Mouse (Mus musculus): ENCODE results near the gene Il27ra.
"Not testable (repeated sequence)": the region's sequence is repeated elsewhere in the genome, so short reads cannot be mapped to it uniquely, and the experiment has no call there.

The Il27ra gene

DNA sequence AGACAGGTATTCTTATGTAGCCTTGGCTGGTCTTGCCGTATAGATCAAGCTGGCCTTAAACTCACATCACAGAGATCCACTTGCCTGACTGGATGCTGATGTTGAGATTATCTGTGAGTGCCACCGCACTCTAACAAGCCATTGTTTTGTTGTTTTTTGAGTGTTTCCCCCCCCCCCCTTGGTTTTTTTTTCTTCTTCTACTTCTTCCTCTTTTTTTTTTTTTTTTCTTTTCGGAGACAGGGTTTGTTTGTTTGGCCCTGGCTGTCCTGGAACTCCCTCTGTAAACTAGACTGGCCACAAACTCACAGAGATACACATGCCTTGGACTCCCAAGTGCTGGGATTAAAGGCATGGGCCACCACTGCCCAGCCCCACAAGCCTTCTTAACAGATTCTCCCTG is 48.4 kb downstream of the Il27ra start:
- no peak for DNase-seq

DNA sequence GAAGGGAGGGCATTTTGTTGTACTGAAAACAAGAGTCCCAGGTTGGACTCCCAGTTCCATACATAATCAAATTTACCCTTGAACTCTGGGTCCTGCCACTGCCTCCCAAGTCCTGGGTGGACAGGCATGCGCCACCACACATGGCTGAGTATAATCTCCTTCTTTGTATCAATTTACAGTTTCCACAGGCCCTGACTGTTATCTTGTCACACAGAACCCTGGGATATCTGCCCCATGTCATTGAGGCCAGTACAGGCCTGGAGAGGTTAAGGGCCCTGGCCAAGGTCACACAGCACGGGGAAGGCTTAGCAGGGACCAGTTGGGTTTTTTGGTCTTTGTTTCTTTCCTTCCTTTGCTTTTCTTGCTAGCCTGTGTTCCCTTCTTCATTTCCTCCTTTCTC is 49.9 kb downstream of the Il27ra start:
- no peak for DNase-seq

DNA sequence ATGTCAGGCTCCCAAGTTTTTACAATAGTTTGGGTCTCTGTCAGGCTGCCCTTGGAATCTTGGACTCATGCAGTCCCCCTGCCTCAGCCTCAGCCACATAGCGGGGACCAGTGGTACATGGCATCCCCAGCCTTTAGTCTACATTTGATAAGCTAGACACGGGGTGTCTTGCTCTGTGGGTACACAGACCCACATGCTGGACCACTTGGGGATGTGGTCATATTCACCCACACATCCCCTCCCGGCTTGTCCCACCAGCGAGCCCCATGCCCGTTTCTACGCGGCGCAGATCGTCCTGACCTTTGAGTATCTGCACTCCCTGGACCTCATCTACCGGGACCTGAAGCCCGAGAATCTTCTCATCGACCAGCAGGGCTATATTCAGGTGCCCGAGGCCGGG is 52.2 kb downstream of the Il27ra start:
- no peak for DNase-seq

DNA sequence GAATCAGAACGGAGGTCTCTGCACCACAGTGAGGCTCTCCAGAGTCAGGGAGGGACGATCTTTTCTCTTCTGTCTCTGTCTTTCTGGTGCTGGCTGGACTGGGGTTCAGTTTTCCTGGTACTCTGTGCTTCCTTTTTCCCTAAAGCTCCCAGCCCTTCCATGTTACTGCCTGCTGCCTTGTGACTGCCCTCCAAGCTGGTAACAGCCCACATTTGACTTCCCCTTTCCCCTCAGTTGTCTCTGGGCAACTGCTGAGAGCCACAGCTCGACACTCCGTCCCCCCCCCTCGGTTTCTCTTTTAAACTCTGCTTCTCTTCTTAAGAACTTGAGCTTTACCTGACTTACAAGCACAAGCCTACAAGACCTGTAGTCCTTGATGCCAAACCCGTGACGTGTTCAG is 53.1 kb downstream of the Il27ra start:
- no peak for DNase-seq

GRCm38 (mm10) chr8:83983222-83983621 is 59.2 kb downstream of the Il27ra start:
- DNase-seq = not testable (repeated sequence)

- DNase-seq = no peak
Observed at GRCm38 (mm10) chr8:83982449-83982848, 59.9 kb downstream of the Il27ra start.

GRCm38 (mm10) chr8:83981533-83981932 is 60.9 kb downstream of the Il27ra start:
- no peak for DNase-seq

DNA sequence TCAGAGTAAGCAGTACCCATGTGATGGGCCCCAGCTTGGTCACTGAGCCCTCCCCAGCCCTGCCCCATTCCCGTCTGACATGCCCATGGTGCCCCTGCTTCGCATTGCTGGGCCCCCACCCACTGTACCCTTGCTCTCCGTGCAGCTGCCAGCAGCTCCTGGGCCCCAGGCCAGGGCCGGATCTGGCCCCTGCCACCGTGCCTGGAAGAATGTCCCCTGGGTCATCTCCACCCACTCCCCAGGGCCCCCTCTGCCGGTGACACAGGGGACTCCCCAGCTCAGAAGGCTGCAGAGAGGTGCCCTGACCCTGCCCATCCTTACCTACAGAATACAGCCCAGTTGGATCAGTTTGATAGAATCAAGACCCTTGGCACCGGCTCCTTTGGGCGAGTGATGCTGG is 61.5 kb downstream of the Il27ra start:
- DNase-seq = no peak

Measured in cerebellum, adult 11 months (tissue).